Mouse (Mus musculus) cerebellum, adult 11 months (tissue): ENCODE results near the gene Plekhm3.

Experiments used
- DNase-seq: peaks from one replicate; pipeline ENCODE4 v3.0.0; 2022

The Plekhm3 gene

GRCm38 (mm10) chr1:64927437-64928274 is 29.0 kb downstream of the Plekhm3 start:
- DNase-seq: no peak

DNA sequence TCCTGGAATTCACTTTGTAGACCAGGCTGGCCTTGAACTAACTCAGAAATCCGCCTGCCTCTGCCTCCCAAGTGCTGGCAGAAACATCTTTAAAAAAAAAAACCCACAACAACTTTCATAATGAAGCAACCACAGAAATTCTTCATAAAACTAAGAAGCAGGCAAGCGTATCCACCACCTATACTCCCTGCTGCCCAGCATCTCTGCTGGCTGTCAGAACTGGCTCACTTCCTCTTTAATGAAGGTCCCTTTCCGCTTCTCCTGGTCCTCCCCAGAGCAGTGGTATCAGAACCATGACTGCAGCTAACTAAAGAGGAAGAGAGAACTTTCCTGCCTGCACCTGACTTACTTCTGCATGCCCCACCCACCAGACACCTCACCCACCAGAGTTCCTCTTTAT is 31.0 kb downstream of the Plekhm3 start:
- no peak for DNase-seq

GRCm38 (mm10) chr1:64924283-64924682 is 32.3 kb downstream of the Plekhm3 start:
- DNase-seq: no peak

DNA sequence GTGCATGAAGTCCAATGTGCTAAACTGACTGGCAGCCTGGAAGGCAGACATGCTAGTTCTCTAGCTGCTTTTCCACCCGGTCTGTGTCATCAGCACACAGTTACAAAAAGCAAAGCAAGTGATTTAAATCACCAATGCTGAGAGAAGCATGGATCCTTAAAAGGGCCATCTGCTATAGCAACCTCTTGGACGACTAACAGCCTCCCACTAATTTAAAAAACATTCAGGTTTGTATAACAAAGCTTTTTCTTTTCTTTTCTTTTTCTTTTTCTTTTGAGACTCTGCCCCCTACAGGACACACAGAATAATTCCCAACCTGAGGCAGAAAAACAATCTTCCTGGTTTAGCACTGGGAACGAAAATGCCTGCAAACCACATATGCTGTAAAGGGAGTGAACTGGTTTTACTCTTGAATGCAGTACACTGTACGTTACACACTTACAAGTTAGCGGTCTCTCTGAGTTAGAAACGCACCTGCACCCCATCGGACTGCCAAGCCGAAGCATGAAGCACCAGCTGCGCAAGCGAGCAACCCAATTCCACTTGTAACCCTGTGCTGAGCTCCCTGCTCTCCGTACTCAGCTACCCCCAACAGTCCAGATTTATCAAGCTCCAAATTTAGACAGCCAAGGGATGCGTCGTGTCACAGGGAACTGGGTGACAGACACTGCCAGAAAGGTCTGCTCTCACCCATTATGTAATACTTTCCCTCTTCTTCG is 37.7 kb downstream of the Plekhm3 start:
- DNase-seq: peak; percentile 40

GRCm38 (mm10) chr1:64917966-64918365 is 38.7 kb downstream of the Plekhm3 start:
- no peak for DNase-seq

DNA sequence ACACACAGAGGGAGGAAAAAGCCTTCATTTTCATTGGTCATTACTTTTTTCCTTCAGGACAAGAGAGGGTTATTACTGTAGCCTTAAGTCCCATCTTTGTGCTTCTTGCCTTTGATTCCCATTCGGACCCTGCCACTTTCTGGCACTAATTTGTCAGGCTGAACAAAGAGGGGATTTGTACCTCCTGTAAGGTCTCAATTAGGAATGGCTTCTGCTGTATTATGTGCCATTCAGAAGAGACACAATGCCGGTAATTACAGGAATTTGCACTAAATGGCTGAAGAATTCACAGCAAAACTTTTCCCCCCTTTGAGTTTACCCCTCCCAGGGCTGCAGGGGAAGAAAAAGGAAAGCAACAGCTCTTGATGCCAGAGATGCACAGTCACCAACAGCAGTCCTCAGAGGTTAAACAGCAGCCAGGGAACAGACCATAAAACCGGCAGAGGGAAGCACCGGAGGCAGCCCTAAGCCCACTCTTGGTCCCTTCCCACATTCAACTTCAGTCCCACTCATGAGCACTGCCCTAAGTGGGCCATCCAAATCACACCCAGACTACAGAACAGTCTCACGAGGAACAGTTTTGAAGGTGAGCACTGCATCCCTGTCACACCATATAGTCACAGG is 39.6 kb downstream of the Plekhm3 start:
- DNase-seq: no peak

GRCm38 (mm10) chr1:64914356-64914755 is 42.3 kb downstream of the Plekhm3 start:
- DNase-seq: no peak

- no peak for DNase-seq
Measured at GRCm38 (mm10) chr1:64907740-64908139, 48.9 kb downstream of the Plekhm3 start.

DNA sequence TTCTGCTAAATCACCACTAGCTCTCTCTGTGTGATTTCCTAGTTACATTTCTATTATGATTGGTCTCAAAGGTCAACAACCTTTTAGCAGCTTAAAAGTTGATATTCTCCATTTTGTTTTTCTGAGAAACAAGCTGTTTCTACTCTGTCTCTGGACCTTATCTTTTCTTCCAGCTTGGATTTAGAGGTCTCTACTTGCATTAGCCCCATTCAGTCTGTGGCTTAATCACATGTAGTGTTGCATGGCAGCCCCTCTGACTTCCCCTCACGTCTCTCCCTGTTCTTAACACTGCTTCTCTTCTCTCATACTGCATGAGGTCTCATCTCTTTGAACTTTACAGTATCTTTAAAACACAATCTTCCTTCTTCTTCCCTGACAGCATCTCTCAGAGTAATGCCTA is 50.4 kb downstream of the Plekhm3 start:
- DNase-seq: no peak

- no peak for DNase-seq
Measured at GRCm38 (mm10) chr1:64903415-64903814, 53.2 kb downstream of the Plekhm3 start.

- DNase-seq: no peak
Measured at GRCm38 (mm10) chr1:64902804-64903203, 53.8 kb downstream of the Plekhm3 start.

- no peak for DNase-seq
Measured at GRCm38 (mm10) chr1:64899763-64900162, 56.9 kb downstream of the Plekhm3 start.

GRCm38 (mm10) chr1:64897485-64897884 is 59.1 kb downstream of the Plekhm3 start:
- no peak for DNase-seq

GRCm38 (mm10) chr1:64893806-64894205 is 62.8 kb downstream of the Plekhm3 start:
- no peak for DNase-seq

- DNase-seq: no peak
Measured at GRCm38 (mm10) chr1:64891332-64891731, 65.3 kb downstream of the Plekhm3 start.

DNA sequence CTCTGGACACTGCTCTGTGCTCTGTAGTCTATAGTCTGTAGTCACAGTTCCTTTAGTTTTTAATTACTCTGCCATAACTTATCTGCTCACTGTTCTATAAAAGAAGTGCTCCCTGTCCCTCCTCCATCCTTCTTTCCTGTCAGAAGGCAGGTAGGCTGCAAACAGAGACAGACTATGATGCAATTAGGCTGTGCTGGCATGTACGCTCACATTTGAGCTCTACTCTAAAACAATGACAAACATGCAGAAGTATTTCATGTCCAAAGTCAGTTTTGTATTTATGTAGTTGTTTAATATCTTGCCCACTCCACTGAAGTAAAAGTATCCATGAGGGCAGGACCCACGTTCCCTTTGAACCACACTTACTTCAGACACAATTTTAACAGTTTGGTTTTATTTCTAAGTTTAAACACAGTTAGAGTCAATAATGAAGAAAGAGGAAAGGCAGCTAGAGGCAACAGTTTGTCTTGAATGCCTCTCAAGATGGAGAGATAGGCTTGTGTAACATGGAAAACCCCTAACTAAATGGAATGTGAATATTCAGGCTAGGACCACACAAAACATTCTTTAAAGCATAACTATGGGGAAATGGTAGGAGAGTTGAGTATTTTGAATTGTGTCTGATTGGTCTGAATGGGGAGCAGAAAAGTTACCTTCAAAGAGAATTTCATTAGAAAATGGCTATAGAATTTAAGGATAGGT is 69.0 kb downstream of the Plekhm3 start:
- DNase-seq: no peak

DNA sequence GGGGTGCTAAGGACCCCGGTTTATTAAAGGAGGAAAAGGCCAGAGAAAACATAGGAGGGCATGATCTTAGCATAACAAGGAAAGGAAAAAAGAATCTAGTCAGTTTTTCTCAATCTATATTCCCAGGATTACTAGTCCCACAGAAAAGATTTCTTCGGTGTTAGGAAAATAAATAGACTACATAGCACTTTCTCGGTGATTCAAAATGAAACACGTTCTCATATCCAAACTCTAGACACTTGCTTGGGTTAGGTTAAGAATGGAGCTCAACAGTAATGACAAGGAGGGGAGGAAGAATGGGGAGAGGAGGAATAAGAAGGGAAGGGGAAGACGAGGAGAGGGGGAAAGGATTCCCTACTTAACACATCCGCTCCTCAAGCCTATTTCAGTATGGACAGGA is 69.9 kb downstream of the Plekhm3 start:
- no peak for DNase-seq

- no peak for DNase-seq
Measured at GRCm38 (mm10) chr1:64885328-64885727, 71.3 kb downstream of the Plekhm3 start.

DNA sequence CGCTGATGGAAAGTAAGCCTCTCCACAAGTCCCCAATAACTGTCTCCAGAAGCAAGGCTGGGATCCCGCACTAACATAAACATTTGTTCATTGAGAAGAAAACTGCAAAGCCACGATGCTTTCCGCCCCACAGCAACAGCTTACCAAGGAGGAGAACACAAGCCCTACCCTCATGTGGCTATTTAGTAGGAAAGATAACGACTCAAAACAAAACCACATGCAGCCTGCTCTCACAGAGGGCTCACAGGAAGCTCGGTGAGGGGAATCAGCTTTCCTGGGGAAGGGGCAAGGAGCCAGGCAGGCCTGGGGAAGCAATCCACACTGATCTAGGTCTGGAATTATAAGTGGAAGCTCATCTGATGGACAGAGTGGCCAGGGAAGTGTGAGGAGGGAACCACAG is 72.6 kb downstream of the Plekhm3 start:
- no peak for DNase-seq

GRCm38 (mm10) chr1:64880613-64881012 is 76.0 kb downstream of the Plekhm3 start:
- no peak for DNase-seq

GRCm38 (mm10) chr1:64878795-64879240 is 77.8 kb downstream of the Plekhm3 start:
- DNase-seq: no peak

GRCm38 (mm10) chr1:64876276-64876675 is 80.3 kb downstream of the Plekhm3 start:
- DNase-seq: no peak

DNA sequence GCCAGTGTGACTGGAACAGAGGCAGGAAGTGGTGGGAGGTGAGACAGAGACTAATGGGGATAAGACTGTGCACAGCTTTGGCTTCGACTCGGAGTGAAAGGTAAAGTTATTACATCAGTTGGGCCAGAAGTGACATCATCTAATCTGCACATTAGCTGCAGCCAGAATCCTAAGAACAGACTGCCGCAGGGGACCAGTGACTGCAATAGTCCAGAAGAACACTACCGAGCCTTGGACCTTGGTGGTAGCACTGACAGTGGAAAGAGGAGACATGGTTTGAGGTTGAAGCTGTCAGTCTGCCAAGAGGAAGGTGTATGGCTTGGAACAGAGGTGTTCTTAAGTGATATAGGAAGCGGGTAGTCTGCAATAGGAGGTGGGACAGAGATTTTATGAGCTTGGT is 80.9 kb downstream of the Plekhm3 start:
- DNase-seq: no peak
